Mouse (Mus musculus) thymus, postnatal 10 days (tissue): ENCODE data around the gene Sgpl1.

Experiments
- DNase-seq, 2 experiments: peaks; one replicate each; pipeline ENCODE4 v3.0.0; 2021; ENCODE audit warnings: low spot score in 2 of 2

The Sgpl1 gene

DNA sequence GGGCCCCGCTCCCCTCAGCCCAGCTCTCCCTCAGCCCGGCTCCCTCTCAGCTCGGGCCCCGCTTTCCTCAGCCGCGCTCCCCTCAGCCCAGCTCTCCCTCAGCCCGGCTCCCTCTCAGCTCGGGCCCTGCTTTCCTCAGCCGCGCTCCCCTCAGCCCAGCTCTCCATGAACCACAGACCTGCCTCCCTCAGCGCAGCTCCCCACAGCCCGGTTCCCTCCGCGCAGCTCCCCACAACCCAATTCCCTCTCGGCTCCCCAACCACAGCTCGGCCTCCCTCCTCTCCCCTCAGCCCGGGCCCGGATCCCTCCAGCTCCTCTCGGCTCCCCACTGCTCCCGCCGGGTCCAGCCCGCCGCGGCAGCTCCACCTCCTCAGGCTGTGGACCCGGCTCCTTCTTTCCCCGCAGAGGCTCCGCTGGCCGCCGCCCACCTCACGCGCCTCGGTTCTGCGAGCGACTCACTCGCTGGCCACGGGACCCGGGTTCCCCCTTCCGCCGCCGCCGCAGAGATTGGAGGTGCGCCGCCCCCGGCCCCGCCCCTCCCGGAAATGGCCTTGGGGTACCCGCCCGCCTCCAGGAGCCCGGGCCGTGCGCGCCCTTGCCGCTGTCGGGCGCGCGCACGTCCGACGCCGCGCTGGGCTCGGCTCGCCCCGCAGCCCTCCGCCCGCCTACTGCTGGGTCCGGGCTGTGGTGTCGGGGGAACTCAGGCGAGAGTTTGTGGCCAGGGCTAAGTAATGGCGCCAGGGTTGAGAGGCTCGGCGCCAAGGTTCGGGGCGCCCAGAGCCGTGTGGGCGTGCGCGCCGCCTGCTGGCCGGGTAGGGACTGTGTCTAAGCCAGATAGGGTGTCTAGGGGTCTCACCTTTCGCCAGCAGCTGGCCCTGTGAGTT, at the start of gene Sgpl1:
Gene Sgpl1, minus strand, starts transcription at position 547 of the 884 bp plus-strand sequence.
- DNase-seq = peak; percentile 83 to 91

DNA sequence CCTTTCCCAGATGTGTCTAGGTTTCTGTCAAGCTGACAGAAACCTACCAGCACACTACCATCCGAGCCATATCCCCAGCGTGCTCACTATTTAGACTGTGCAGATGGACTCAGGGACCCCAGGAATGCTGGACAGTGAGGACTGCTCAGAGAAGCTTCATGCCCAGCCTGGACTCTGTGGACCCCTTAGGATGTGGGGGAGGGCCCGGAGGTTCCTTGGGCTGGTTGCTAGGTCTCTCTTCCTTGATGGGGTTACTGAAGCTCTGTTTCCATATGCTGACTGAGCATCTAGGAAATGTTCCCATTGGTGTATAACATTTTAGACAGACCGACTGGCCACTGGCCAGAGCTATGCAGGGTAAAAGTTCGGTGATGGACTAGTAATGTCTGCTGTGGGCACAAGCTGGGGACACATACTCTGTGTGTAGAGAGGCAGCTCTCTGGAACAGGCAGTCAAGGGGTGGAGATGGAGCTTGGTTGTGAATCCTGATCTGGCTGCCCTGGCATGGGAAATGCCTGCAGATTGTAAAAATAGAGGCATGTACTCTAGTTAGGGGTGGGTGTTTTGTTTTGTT, 48.3 kb upstream of the Sgpl1 start:
- DNase-seq = no peak

GRCm38 (mm10) chr10:61195216-61195615, 47.7 kb upstream of the Sgpl1 start:
- no peak for DNase-seq

- no peak for DNase-seq
Measured at GRCm38 (mm10) chr10:61194611-61195010, 47.1 kb upstream of the Sgpl1 start.

DNA sequence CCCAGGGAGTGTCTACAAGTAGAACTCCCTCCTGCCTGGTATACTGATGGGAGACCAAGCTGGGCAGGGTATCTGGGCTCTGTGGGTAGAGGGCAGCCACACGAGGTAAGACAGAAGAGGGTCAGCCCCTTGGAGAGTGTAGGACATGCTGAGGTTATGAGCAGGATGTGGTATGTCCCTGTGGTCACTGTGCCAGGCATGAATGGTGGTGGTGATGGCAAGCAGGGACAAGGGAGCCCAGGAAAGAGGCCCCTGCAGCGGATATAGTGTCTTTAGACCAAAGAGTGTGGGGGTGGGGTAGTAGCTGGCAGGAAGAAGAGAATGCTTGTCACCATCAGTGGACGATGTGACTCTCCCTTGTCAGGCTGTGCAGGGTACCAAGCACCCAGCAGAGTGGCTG, 40.5 kb upstream of the Sgpl1 start:
- no peak for DNase-seq

- DNase-seq = no peak
Measured at GRCm38 (mm10) chr10:61187001-61187400, 39.5 kb upstream of the Sgpl1 start.

- no peak for DNase-seq
Measured at GRCm38 (mm10) chr10:61179927-61180326, 32.4 kb upstream of the Sgpl1 start.

GRCm38 (mm10) chr10:61178687-61179086, 31.2 kb upstream of the Sgpl1 start:
- no peak for DNase-seq

DNA sequence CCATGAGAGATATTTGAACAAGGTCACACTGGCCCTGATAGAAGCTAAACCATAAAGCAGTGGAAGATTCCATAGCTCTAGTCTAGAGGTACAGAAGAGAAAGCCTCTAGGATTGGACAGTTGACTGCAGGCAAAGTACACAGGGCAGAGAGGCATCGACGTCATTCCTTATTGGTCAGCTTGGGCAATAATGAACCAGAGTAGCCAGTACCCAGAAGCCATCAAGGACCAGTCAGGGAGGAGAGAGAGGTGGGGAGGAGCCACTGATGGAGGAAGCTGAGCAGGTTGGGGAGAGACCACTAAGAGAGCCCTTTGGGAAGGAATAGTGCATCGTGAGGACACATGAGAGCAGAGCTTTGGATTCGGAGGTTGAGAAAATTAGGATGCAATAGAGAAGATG, 30.2 kb upstream of the Sgpl1 start:
- no peak for DNase-seq

DNA sequence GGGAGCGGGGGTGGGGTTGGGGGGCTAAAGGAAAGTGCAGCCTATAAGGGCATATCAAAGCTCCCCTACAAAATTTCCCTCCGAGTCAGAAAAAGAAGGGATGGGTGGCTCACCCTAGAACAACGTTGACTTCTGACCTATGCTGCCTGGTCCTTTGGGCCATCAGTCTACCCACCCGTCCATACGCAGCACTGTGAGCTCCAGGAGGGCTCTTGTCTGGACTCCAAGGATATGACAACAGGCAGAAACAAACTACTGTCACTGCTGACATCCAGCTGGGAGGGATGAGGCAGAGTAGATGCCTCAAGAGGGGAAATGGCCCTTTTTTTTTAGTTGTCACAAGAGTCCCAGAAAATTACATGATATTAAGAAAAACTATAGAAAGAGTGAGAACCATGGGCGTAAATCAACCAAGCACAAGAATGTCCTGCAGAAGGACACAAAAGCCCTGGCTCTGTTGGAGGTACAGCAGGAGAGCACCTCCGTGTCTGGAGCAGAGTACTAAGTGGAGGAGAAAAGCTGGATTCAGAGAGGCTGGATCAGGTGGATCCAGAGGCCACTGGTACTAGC, 28.8 kb upstream of the Sgpl1 start:
- no peak for DNase-seq

DNA sequence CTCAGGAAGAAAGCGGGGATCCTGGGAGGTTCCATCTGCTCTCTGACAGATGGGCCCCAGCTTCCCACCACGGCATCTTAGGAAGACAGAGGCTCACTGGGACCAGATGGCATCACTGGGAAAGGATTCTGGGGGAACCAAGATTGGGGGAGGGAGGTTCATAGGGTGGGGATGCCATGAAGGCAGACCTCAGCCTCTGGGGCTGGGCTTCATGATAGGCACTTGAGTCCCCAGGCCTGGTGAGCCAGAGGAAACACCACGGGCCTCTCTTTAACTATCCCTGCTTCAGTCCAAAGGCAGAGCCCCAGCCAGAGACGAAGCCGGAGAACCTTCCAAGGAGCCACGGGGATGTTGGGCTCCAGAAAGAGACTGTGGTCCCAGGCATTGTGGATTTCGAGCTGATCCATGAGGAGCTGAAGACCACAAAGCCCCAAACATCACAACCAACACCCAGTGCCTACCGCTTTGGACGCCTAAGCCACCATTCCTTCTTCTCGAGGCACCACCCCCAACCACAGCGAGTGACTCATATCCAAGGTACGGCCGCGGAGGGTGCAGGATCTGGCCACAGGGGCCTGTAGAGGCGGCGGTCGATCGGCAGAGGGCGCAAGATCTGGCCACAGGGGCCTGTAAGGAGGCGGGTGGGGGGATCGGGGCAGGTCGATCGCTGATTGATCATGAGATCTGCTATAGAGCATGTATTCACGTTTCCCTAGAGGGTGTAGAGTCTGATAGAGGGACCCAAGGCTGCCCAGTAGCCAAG, 28.1 kb upstream of the Sgpl1 start:
- DNase-seq = peak in 1 of 2 experiments; percentile 18

DNA sequence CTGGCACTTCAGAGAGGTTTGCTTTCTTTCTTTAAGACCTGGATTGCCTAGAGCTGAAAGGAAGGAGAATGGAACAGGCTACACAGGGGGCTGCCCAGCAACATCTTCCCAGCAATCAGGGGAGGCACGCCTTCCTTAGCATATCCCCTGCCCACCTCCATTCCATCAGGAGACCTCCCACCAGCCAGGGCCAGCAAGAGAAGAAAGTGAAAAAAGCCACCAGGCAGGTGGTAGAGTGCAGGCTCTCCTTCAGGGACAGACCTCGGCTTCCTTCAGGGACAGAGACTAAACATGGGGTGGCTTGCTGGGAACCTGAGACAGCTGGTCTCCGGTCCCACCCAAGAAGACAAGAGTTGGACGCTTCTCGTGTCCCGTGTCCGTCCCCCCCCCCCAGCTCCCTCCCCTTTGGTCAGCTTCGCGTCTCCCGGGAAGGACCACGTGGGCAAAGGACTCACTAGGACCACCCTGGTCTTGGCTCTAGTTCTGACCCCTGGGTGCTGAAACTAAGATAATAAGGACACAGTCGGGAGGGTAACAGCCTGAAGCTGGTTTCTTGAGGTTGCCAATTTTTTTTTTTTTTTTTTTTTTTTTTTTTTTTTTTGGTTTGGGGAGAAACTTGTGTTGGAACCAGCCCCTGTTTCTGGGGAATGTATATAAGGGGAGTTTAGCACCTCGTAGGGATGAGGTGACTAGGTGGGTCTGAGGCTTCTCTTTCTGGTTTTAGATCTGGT, 27.4 kb upstream of the Sgpl1 start:
- no peak for DNase-seq

- no peak for DNase-seq
Measured at GRCm38 (mm10) chr10:61172496-61172895, 25.0 kb upstream of the Sgpl1 start.

DNA sequence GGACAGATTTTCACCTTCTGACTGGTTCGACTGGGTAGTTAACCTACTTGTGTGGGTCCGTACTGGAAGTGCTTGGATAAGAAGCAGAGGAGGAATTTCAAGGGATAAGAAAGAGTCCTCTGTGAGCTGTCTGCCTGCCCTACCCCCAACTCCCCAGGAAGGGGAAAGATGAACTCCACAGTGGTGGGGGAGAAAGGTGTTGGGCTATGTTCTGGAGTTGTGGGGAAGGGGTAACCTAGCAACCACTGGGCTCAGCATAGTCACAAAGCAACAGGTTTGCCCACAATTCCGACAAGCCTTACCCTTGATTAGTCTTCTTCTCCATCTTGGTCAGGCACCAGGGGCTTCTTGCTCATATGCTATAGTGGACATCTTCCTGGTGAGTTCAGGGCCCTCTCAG, 24.2 kb upstream of the Sgpl1 start, which contains the start of gene Tbata:
Gene Tbata, plus strand, starts transcription at position 301 of the 400 bp plus-strand sequence.
- DNase-seq = no peak

DNA sequence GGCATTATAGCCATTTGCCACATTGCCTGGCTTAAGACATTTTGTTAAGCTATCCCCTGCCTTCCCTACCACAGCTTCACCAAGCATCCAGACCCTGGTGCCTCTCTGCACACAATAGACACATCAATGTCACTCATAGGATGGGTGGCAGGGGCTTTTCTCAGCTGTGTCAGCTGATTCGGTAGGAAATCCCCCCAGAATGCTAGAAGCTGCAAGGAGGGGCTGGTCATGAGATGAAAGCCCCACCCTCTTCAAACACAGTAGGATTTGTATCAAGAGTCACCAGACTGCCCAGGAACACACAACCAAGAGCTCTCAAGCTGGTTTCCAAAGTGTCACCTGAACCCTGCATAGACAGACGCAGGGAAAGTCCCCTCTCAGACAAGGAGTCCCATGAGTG, 20.9 kb upstream of the Sgpl1 start:
- no peak for DNase-seq

- DNase-seq = no peak
Measured at GRCm38 (mm10) chr10:61167333-61168096, 20.0 kb upstream of the Sgpl1 start.

DNA sequence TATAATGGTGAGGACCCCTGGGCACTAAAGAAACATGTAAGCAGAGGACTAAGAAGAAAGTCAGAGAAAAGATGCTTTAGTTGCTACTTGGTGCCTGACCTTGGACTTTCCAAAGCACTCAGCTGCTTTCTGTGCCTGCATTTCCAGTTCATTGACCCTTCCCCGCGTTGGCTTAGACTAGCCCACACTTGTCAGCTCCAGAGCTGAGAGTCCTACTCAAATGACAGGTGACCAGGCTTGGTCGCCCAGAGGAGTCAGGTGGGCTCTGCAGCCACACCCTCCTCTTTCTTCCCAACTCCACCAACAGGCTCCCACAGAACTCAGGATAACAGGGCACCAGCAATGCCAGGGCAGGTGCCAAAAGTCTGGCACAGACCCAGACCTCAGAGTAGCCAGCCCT, 14.9 kb upstream of the Sgpl1 start:
- no peak for DNase-seq

- DNase-seq = no peak
Measured at GRCm38 (mm10) chr10:61160671-61161070, 13.2 kb upstream of the Sgpl1 start.

- no peak for DNase-seq
Measured at GRCm38 (mm10) chr10:61160089-61160488, 12.6 kb upstream of the Sgpl1 start.

GRCm38 (mm10) chr10:61158594-61158993, 11.1 kb upstream of the Sgpl1 start:
- DNase-seq = no peak

- DNase-seq = no peak
Measured at GRCm38 (mm10) chr10:61156453-61156852, 8.9 kb upstream of the Sgpl1 start.
